Mouse (Mus musculus): ENCODE data around the gene Nipal4.

GRCm38 (mm10) chr11:46194175-46194574, 27.9 kb upstream of the Nipal4 start:
- no peak for TF ChIP-seq CTCF (IDR thresholded peaks at IDR 0.05; ENCODE audit: borderline replicate concordance, insufficient read depth, low read depth, low read length)
- TF ChIP-seq POLR2A (IDR thresholded peaks at IDR 0.05; ENCODE audit: borderline replicate concordance, insufficient read depth, low read length) = no peak

Data from cerebellum, adult 2 months (tissue).